Mouse (Mus musculus): Measurements from ENCODE around the gene Prkce. TPM values are rescaled to one million over a fixed set of nuclear protein-coding genes. Genes with fewer than 3 reads are reported as not detected.

The Prkce gene
- total and polyA plus RNA-seq, 2 experiments from 2014 or later, result 8.1 to 12.6 TPM

DNA sequence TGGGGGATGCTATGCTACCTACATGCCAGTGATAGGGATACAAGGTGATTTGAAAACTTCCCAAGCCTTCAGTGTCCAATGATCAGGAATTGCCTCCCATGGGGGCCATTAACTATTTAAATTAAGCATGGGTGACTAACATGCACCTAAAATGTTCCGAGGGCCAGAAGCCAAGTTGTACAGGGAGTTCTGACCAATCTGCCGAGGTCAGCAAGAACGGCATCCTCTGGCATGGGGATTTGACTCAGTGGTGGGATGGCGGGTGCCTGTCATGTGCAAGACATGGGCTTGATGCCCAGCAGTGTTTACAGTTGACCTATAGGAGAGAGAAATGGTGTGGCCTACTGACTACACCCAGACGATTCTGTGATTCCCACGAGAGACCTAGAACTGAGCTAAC is 482.7 kb downstream of the Prkce start:
- WGBS, result 89% methylated on average over 6 of the region's 6 CpGs
- H3K27ac ChIP-seq (ENCODE audit: low read depth), result no peak overlapping the region
- H3K4me2 ChIP-seq (ENCODE audit: low read depth, low read length), result no peak overlapping the region
- no peaks in the 10 kb centered on the region for H3K27me3 ChIP-seq (ENCODE audit: control insufficient read depth, insufficient read depth, low read length)
- H3K9ac ChIP-seq (replicated peaks; ENCODE audit: low read depth, low read length), result no peak overlapping the region
- 0 out of 2 replicates have a peak, but pooled peaks cover 6% of the 10 kb centered on the region for H3K36me3 ChIP-seq (replicated peaks; ENCODE audit: control insufficient read depth, insufficient read depth, low read length)
- no peaks in the 10 kb centered on the region for H3K9me3 ChIP-seq (replicated peaks; ENCODE audit: control insufficient read depth, low read length)
- TF ChIP-seq EP300 (IDR thresholded peaks at IDR 0.05; ENCODE audit: low read depth) (no peak), CTCF (IDR thresholded peaks at IDR 0.05; ENCODE audit: low read depth) (no peak)
- H3K4me3 ChIP-seq (ENCODE audit: low read depth, low read length), result no peak overlapping the region
- no peak for ATAC-seq (ENCODE audit: insufficient read depth, low read depth)
- DNase-seq (ENCODE audit: low spot score), result no peak
- H3K4me1 ChIP-seq (ENCODE audit: control insufficient read depth, insufficient read depth), result 0 out of 2 replicates have a peak, but pooled peaks cover 6% of the 10 kb centered on the region

- Histone ChIP-seq H3K27me3 (ENCODE audit: control insufficient read depth, insufficient read depth, low read length) (no peaks in the 10 kb centered on the region), H3K36me3 (replicated peaks; ENCODE audit: control insufficient read depth, insufficient read depth, low read length) (0 out of 2 replicates have a peak, but pooled peaks cover 6% of the 10 kb centered on the region), H3K9ac (replicated peaks; ENCODE audit: low read depth, low read length) (no peak overlapping the region), H3K4me1 (ENCODE audit: control insufficient read depth, insufficient read depth) (peaks cover 10% of the 10 kb centered on the region), H3K4me2 (ENCODE audit: low read depth, low read length) (no peak overlapping the region), H3K4me3 (ENCODE audit: low read depth, low read length) (no peak overlapping the region), H3K27ac (ENCODE audit: low read depth) (no peak overlapping the region), H3K9me3 (replicated peaks; ENCODE audit: control insufficient read depth, low read length) (no peaks in the 10 kb centered on the region)
- TF ChIP-seq EP300 (IDR thresholded peaks at IDR 0.05; ENCODE audit: low read depth) (no peak), CTCF (IDR thresholded peaks at IDR 0.05; ENCODE audit: low read depth) (no peak)
- DNase-seq (ENCODE audit: low spot score), result no peak
- no peak for ATAC-seq (ENCODE audit: insufficient read depth, low read depth)
- 62% methylated on average over 4 of the region's 4 CpGs for WGBS
These were observed 483.5 kb downstream of the Prkce start for GRCm38 (mm10) chr17:86651091-86651490.

DNA sequence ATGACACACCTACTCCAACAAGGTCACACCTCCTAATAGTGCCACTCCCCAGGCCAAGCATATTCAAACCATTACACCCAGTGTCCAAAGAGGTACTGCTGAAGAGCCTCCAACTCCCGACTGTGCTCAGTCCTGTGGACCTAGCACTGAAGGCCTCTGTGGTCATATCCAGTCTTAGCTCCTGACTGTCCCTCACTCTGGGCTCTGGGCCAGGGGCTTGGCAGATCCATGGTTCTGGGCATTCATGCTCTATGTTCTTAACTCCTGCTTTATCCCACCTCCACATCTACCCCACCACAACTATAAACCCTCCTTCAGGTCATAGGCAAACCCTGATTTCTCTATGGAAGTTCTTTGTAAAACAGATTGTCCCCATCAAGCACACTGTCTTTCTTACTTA is 485.2 kb downstream of the Prkce start:
- WGBS, result 63% methylated on average over 1 of the region's 1 CpGs
- ATAC-seq (ENCODE audit: insufficient read depth, low read depth), result 0 out of 2 replicates have a peak, but pooled peaks have one; percentile 14
- Histone ChIP-seq H3K27ac (ENCODE audit: low read depth) (no peak overlapping the region), H3K4me2 (ENCODE audit: low read depth, low read length) (no peak overlapping the region), H3K4me1 (ENCODE audit: control insufficient read depth, insufficient read depth) (peaks cover 20% of the 10 kb centered on the region), H3K9me3 (replicated peaks; ENCODE audit: control insufficient read depth, low read length) (no peaks in the 10 kb centered on the region), H3K36me3 (replicated peaks; ENCODE audit: control insufficient read depth, insufficient read depth, low read length) (0 out of 2 replicates have a peak, but pooled peaks cover 6% of the 10 kb centered on the region), H3K9ac (replicated peaks; ENCODE audit: low read depth, low read length) (no peak overlapping the region), H3K4me3 (ENCODE audit: low read depth, low read length) (no peak overlapping the region), H3K27me3 (ENCODE audit: control insufficient read depth, insufficient read depth, low read length) (no peaks in the 10 kb centered on the region)
- TF ChIP-seq EP300 (IDR thresholded peaks at IDR 0.05; ENCODE audit: low read depth) (no peak), CTCF (IDR thresholded peaks at IDR 0.05; ENCODE audit: low read depth) (no peak)
- DNase-seq (ENCODE audit: low spot score), result no peak

- 32% methylated on average over 5 of the region's 5 CpGs for WGBS
- DNase-seq (ENCODE audit: low spot score), result peak; percentile 26
These were observed 488.8 kb downstream of the Prkce start for GRCm38 (mm10) chr17:86656369-86656768.

GRCm38 (mm10) chr17:86662301-86662700 is 494.7 kb downstream of the Prkce start:
- H3K4me1 ChIP-seq (ENCODE audit: control insufficient read depth, insufficient read depth), result peaks cover under 1% of the 10 kb centered on the region; the same call in 1 of the 2 replicates
- no peak for ATAC-seq (ENCODE audit: insufficient read depth, low read depth)
- no peak overlapping the region for H3K27ac ChIP-seq (ENCODE audit: low read depth)
- no peak for DNase-seq (ENCODE audit: low spot score)
- no peaks in the 10 kb centered on the region for H3K27me3 ChIP-seq (ENCODE audit: control insufficient read depth, insufficient read depth, low read length)
- no peaks in the 10 kb centered on the region for H3K9me3 ChIP-seq (replicated peaks; ENCODE audit: control insufficient read depth, low read length)
- H3K4me3 ChIP-seq (ENCODE audit: low read depth, low read length), result no peak overlapping the region
- no peak overlapping the region for H3K9ac ChIP-seq (replicated peaks; ENCODE audit: low read depth, low read length)
- H3K4me2 ChIP-seq (ENCODE audit: low read depth, low read length), result no peak overlapping the region
- no peak for TF ChIP-seq CTCF (IDR thresholded peaks at IDR 0.05; ENCODE audit: low read depth)
- no peak for TF ChIP-seq EP300 (IDR thresholded peaks at IDR 0.05; ENCODE audit: low read depth)
- 71% methylated on average over 1 of the region's 1 CpGs for WGBS
- no peaks in the 10 kb centered on the region for H3K36me3 ChIP-seq (replicated peaks; ENCODE audit: control insufficient read depth, insufficient read depth, low read length)

More at GRCm38 (mm10) chr17:86656369-86656768, 488.8 kb downstream of the Prkce start:
- Histone ChIP-seq H3K9me3 (replicated peaks; ENCODE audit: control insufficient read depth, low read length) (no peaks in the 10 kb centered on the region), H3K36me3 (replicated peaks; ENCODE audit: control insufficient read depth, insufficient read depth, low read length) (0 out of 2 replicates have a peak, but pooled peaks cover 6% of the 10 kb centered on the region), H3K4me2 (ENCODE audit: low read depth, low read length) (no peak overlapping the region), H3K27ac (ENCODE audit: low read depth) (no peak overlapping the region), H3K4me3 (ENCODE audit: low read depth, low read length) (no peak overlapping the region), H3K9ac (replicated peaks; ENCODE audit: low read depth, low read length) (no peak overlapping the region), H3K27me3 (ENCODE audit: control insufficient read depth, insufficient read depth, low read length) (no peaks in the 10 kb centered on the region), H3K4me1 (ENCODE audit: control insufficient read depth, insufficient read depth) (peaks cover 18% of the 10 kb centered on the region)
- ATAC-seq (ENCODE audit: insufficient read depth, low read depth), result peak; percentile 64; the same call in 1 of the 2 replicates
- TF ChIP-seq EP300 (IDR thresholded peaks at IDR 0.05; ENCODE audit: low read depth) (no peak), CTCF (IDR thresholded peaks at IDR 0.05; ENCODE audit: low read depth) (no peak)

DNA sequence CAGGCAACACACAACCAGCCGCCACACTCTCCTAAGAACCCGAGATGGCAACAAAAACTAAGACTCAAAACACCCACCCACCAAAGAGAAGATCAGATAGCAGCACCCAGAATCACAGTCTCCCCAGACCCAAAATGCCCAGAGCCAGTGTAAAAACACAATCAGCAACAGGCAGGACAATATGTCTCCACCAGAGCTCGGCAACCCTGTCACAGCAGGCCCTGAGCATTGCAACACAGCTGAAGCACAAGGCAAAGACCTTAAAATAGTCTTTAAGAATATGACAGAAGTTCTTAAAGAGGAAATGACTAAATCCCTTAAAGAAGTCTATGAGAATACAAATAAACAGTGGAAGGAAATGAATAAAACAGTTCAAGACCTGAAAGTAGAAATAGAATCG is 495.9 kb downstream of the Prkce start:
- Histone ChIP-seq H3K4me3 (ENCODE audit: low read depth, low read length) (no peak overlapping the region), H3K27me3 (ENCODE audit: control insufficient read depth, insufficient read depth, low read length) (no peaks in the 10 kb centered on the region), H3K4me1 (ENCODE audit: control insufficient read depth, insufficient read depth) (no peaks in the 10 kb centered on the region), H3K36me3 (replicated peaks; ENCODE audit: control insufficient read depth, insufficient read depth, low read length) (no peaks in the 10 kb centered on the region), H3K4me2 (ENCODE audit: low read depth, low read length) (no peak overlapping the region), H3K27ac (ENCODE audit: low read depth) (peak overlapping the region; percentile 68), H3K9me3 (replicated peaks; ENCODE audit: control insufficient read depth, low read length) (no peaks in the 10 kb centered on the region), H3K9ac (replicated peaks; ENCODE audit: low read depth, low read length) (no peak overlapping the region)
- TF ChIP-seq EP300 (IDR thresholded peaks at IDR 0.05; ENCODE audit: low read depth), result no peak
- TF ChIP-seq CTCF (IDR thresholded peaks at IDR 0.05; ENCODE audit: low read depth), result no peak
- WGBS, result 61% methylated on average over 4 of the region's 4 CpGs
- DNase-seq (ENCODE audit: low spot score), result peak; percentile 24
- ATAC-seq (ENCODE audit: insufficient read depth, low read depth), result no peak
